Mouse (Mus musculus): ENCODE data around the gene Psmc6.

GRCm38 (mm10) chr14:45282066-45282465, 47.5 kb upstream of the Psmc6 start:
- no peak for TF ChIP-seq GATA1 (IDR thresholded peaks at IDR 0.05; ENCODE audit: borderline replicate concordance, low read length)
- no peak for TF ChIP-seq FLI1 (IDR thresholded peaks at IDR 0.05; ENCODE audit: low read length)
